Mouse (Mus musculus): ENCODE results near the gene Borcs5. TPM values are rescaled to one million over a fixed set of nuclear protein-coding genes. Genes with fewer than 3 reads are reported as not detected.

Gene Borcs5
- polyA plus RNA-seq, 1 experiment from 2014 or later: 18.4 TPM

- no peaks in the 10 kb centered on the region; the same call in 1 of the 2 replicates for H3K4me1 ChIP-seq (ENCODE audit: insufficient read depth, low read depth, low read length)
- no peak overlapping the region for H3K4me3 ChIP-seq (ENCODE audit: low read depth, low read length)
- no peaks in the 10 kb centered on the region for H3K9me3 ChIP-seq (ENCODE audit: low read length)
- WGBS: 52% methylated on average over 13 of the region's 13 CpGs
- no peak for DNase-seq (ENCODE audit: low spot score)
- TF ChIP-seq CTCF (IDR thresholded peaks at IDR 0.05) (no peak), EP300 (IDR thresholded peaks at IDR 0.05) (no peak)
- no peaks in the 10 kb centered on the region for H3K36me3 ChIP-seq (ENCODE audit: insufficient read depth, low read length)
- no peak overlapping the region for H3K27ac ChIP-seq (ENCODE audit: low read length)
- H3K4me2 ChIP-seq (replicated peaks; ENCODE audit: low read depth, low read length): no peak overlapping the region
- H3K27me3 ChIP-seq (replicated peaks; ENCODE audit: insufficient read depth, low read length): no peaks in the 10 kb centered on the region
- no peak for ATAC-seq
- no peak overlapping the region for H3K9ac ChIP-seq (replicated peaks; ENCODE audit: low read depth)
These were observed 27.4 kb upstream of the Borcs5 start for GRCm38 (mm10) chr6:134611896-134612295.

DNA sequence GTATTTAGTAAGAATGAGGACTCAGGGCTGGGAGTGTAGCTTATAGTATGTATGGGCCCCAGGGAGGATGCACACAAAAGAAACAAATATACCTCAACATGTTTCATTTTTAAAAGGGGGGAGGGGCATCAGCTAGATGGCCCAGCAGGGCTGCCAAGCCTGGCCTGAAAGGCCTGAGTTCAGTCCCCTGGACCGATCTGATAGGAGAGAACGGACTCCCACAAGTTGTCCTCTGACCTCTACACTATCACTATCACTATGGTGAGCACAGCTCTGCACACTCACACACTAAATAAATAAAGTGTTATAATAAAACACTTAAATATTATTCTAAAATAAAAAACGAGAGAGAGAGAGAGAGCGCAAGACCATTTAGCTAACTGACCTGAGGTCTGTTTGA is 25.0 kb upstream of the Borcs5 start:
- Histone ChIP-seq H3K4me3 (ENCODE audit: low read depth, low read length) (peak overlapping the region; percentile 28; the same call in 1 of the 2 replicates), H3K27ac (ENCODE audit: low read length) (no peak overlapping the region), H3K4me1 (ENCODE audit: insufficient read depth, low read depth, low read length) (no peaks in the 10 kb centered on the region; the same call in 1 of the 2 replicates), H3K9me3 (ENCODE audit: low read length) (no peaks in the 10 kb centered on the region), H3K36me3 (ENCODE audit: insufficient read depth, low read length) (no peaks in the 10 kb centered on the region), H3K27me3 (replicated peaks; ENCODE audit: insufficient read depth, low read length) (no peaks in the 10 kb centered on the region), H3K4me2 (replicated peaks; ENCODE audit: low read depth, low read length) (peak overlapping the region; percentile 42), H3K9ac (replicated peaks; ENCODE audit: low read depth) (0 out of 2 replicates have a peak overlapping the region, but pooled peaks have one; percentile 3)
- no peak for DNase-seq (ENCODE audit: low spot score)
- 27% methylated on average over 4 of the region's 4 CpGs for WGBS
- TF ChIP-seq EP300 (IDR thresholded peaks at IDR 0.05): no peak
- no peak for TF ChIP-seq CTCF (IDR thresholded peaks at IDR 0.05)
- ATAC-seq: peak; percentile 31; the same call in 1 of the 2 replicates

- Histone ChIP-seq H3K4me2 (replicated peaks; ENCODE audit: low read depth, low read length) (peak overlapping the region; percentile 42), H3K4me1 (ENCODE audit: insufficient read depth, low read depth, low read length) (no peaks in the 10 kb centered on the region; the same call in 1 of the 2 replicates), H3K9ac (replicated peaks; ENCODE audit: low read depth) (0 out of 2 replicates have a peak overlapping the region, but pooled peaks have one; percentile 3), H3K27ac (ENCODE audit: low read length) (no peak overlapping the region), H3K36me3 (ENCODE audit: insufficient read depth, low read length) (no peaks in the 10 kb centered on the region), H3K9me3 (ENCODE audit: low read length) (no peaks in the 10 kb centered on the region), H3K4me3 (ENCODE audit: low read depth, low read length) (peak overlapping the region; percentile 28; the same call in 1 of the 2 replicates), H3K27me3 (replicated peaks; ENCODE audit: insufficient read depth, low read length) (no peaks in the 10 kb centered on the region)
- TF ChIP-seq EP300 (IDR thresholded peaks at IDR 0.05) (peak; percentile 54), CTCF (IDR thresholded peaks at IDR 0.05) (peak; percentile 98)
- peak; percentile 94 for DNase-seq (ENCODE audit: low spot score)
- peak; percentile 85 for ATAC-seq
- WGBS: 4% methylated on average over 16 of the region's 16 CpGs
These were observed 24.3 kb upstream of the Borcs5 start for GRCm38 (mm10) chr6:134614723-134615648.

DNA sequence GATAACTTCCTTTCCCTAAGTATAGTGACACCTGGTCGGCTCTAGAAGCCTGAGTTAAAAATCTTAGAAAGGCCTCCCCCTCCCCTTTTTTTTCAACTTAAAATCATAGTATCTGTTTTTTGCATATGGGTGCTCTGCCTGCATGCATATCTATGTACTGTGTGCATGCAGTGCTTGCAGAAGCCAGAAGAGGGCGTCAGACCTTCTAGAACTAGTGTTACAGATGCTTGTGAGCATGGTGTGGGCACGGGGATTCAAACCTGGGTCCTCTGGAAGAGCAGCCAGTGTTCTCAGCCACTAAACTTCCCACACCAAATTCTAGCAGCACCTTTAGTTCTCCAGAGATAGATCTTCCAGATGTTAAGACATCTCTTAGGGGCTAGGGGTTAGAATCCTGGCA is 21.7 kb upstream of the Borcs5 start:
- Histone ChIP-seq H3K27me3 (replicated peaks; ENCODE audit: insufficient read depth, low read length) (no peaks in the 10 kb centered on the region), H3K4me3 (ENCODE audit: low read depth, low read length) (no peak overlapping the region), H3K4me2 (replicated peaks; ENCODE audit: low read depth, low read length) (no peak overlapping the region), H3K9me3 (ENCODE audit: low read length) (no peaks in the 10 kb centered on the region), H3K36me3 (ENCODE audit: insufficient read depth, low read length) (no peaks in the 10 kb centered on the region), H3K27ac (ENCODE audit: low read length) (no peak overlapping the region), H3K4me1 (ENCODE audit: insufficient read depth, low read depth, low read length) (no peaks in the 10 kb centered on the region; the same call in 1 of the 2 replicates), H3K9ac (replicated peaks; ENCODE audit: low read depth) (no peak overlapping the region)
- no peak for DNase-seq (ENCODE audit: low spot score)
- 54% methylated on average over 3 of the region's 3 CpGs for WGBS
- TF ChIP-seq EP300 (IDR thresholded peaks at IDR 0.05) (no peak), CTCF (IDR thresholded peaks at IDR 0.05) (peak; percentile 30)
- ATAC-seq: no peak

GRCm38 (mm10) chr6:134620129-134620528 is 19.2 kb upstream of the Borcs5 start:
- H3K36me3 ChIP-seq (ENCODE audit: insufficient read depth, low read length): no peaks in the 10 kb centered on the region
- H3K4me2 ChIP-seq (replicated peaks; ENCODE audit: low read depth, low read length): no peak overlapping the region
- no peaks in the 10 kb centered on the region for H3K4me1 ChIP-seq (ENCODE audit: insufficient read depth, low read depth, low read length)
- ATAC-seq: peak; percentile 36; the same call in 1 of the 2 replicates
- no peak for DNase-seq (ENCODE audit: low spot score)
- 54% methylated on average over 3 of the region's 3 CpGs for WGBS
- TF ChIP-seq CTCF (IDR thresholded peaks at IDR 0.05) (no peak), EP300 (IDR thresholded peaks at IDR 0.05) (no peak)
- H3K9ac ChIP-seq (replicated peaks; ENCODE audit: low read depth): no peak overlapping the region
- H3K27ac ChIP-seq (ENCODE audit: low read length): no peak overlapping the region
- no peaks in the 10 kb centered on the region for H3K9me3 ChIP-seq (ENCODE audit: low read length)
- no peaks in the 10 kb centered on the region for H3K27me3 ChIP-seq (replicated peaks; ENCODE audit: insufficient read depth, low read length)
- no peak overlapping the region for H3K4me3 ChIP-seq (ENCODE audit: low read depth, low read length)

GRCm38 (mm10) chr6:134620846-134621551 is 18.3 kb upstream of the Borcs5 start:
- H3K9ac ChIP-seq (replicated peaks; ENCODE audit: low read depth): no peak overlapping the region
- H3K27me3 ChIP-seq (replicated peaks; ENCODE audit: insufficient read depth, low read length): no peaks in the 10 kb centered on the region
- no peak overlapping the region; the same call in 1 of the 2 replicates for H3K27ac ChIP-seq (ENCODE audit: low read length)
- TF ChIP-seq CTCF (IDR thresholded peaks at IDR 0.05) (peak; percentile 73), EP300 (IDR thresholded peaks at IDR 0.05) (no peak)
- no peak overlapping the region for H3K4me2 ChIP-seq (replicated peaks; ENCODE audit: low read depth, low read length)
- no peaks in the 10 kb centered on the region for H3K36me3 ChIP-seq (ENCODE audit: insufficient read depth, low read length)
- ATAC-seq: no peak
- WGBS: 64% methylated on average over 6 of the region's 6 CpGs
- H3K4me3 ChIP-seq (ENCODE audit: low read depth, low read length): no peak overlapping the region
- H3K9me3 ChIP-seq (ENCODE audit: low read length): no peaks in the 10 kb centered on the region
- DNase-seq (ENCODE audit: low spot score): no peak
- no peaks in the 10 kb centered on the region for H3K4me1 ChIP-seq (ENCODE audit: insufficient read depth, low read depth, low read length)

All from lung, postnatal 0 days (tissue).